Mouse (Mus musculus): ENCODE data around the gene Krt87. TPM values are rescaled to one million over a fixed set of nuclear protein-coding genes. Genes with fewer than 3 reads are reported as not detected.

Gene Krt87
- 0.17 and 0.22 TPM in 2 replicates for polyA plus RNA-seq (2016; fragmentation: Nextera tagmentation; extraction: Ambion mirVana)

GRCm38 (mm10) chr15:101438555-101438954 lies at the start of gene Krt87:
Gene Krt87 (minus strand): TSS chr15:101438804.
- no peaks in the 10 kb centered on the region for H3K9me3 ChIP-seq
- H3K27me3 ChIP-seq: peaks cover 43% of the 10 kb centered on the region
- no peak within 1 kb of the TSS for H3K27ac ChIP-seq
- no peak for ATAC-seq (ENCODE audit: low FRiP score)
- H3K9ac ChIP-seq: peak within 1 kb of the TSS; percentile 44; the same call in 1 of the 2 replicates
- 3% methylated on average over 34 of the region's 34 CpGs for WGBS
- peaks cover 6% of the 10 kb centered on the region for H3K4me1 ChIP-seq
- H3K36me3 ChIP-seq (replicated peaks): no peaks in the 10 kb centered on the region
- peak within 1 kb of the TSS; percentile 37 for H3K4me3 ChIP-seq (replicated peaks)
- peak within 1 kb of the TSS; percentile 62 for H3K4me2 ChIP-seq

- ATAC-seq (ENCODE audit: low FRiP score): no peak
- Histone ChIP-seq H3K4me3 (replicated peaks) (no peak overlapping the region), H3K36me3 (replicated peaks) (no peaks in the 10 kb centered on the region), H3K9ac (no peak overlapping the region), H3K4me2 (no peak overlapping the region), H3K27ac (no peak overlapping the region), H3K9me3 (no peaks in the 10 kb centered on the region), H3K4me1 (no peaks in the 10 kb centered on the region), H3K27me3 (no peaks in the 10 kb centered on the region)
- 83% methylated on average over 11 of the region's 11 CpGs for WGBS
These were observed 47.5 kb upstream of the Krt87 start for GRCm38 (mm10) chr15:101485911-101486635.

GRCm38 (mm10) chr15:101484939-101485338 lies 46.3 kb upstream of the Krt87 start:
- Histone ChIP-seq H3K4me3 (replicated peaks) (no peak overlapping the region), H3K27ac (no peak overlapping the region), H3K4me2 (no peak overlapping the region), H3K27me3 (no peaks in the 10 kb centered on the region), H3K4me1 (no peaks in the 10 kb centered on the region), H3K9ac (no peak overlapping the region), H3K9me3 (no peaks in the 10 kb centered on the region), H3K36me3 (replicated peaks) (no peaks in the 10 kb centered on the region)
- no peak for ATAC-seq (ENCODE audit: low FRiP score)
- 100% methylated on average over 1 of the region's 1 CpGs for WGBS

GRCm38 (mm10) chr15:101483646-101484045 lies 45.0 kb upstream of the Krt87 start:
- H3K36me3 ChIP-seq (replicated peaks): no peaks in the 10 kb centered on the region
- 100% methylated on average over 1 of the region's 1 CpGs for WGBS
- no peaks in the 10 kb centered on the region for H3K9me3 ChIP-seq
- no peak for ATAC-seq (ENCODE audit: low FRiP score)
- H3K9ac ChIP-seq: no peak overlapping the region
- peaks cover 12% of the 10 kb centered on the region for H3K4me1 ChIP-seq
- no peak overlapping the region for H3K4me3 ChIP-seq (replicated peaks)
- H3K27ac ChIP-seq: no peak overlapping the region
- no peak overlapping the region for H3K4me2 ChIP-seq
- H3K27me3 ChIP-seq: no peaks in the 10 kb centered on the region

- Histone ChIP-seq H3K27ac (no peak overlapping the region), H3K4me2 (no peak overlapping the region), H3K4me3 (replicated peaks) (no peak overlapping the region), H3K4me1 (peaks cover 12% of the 10 kb centered on the region), H3K27me3 (peaks cover 4% of the 10 kb centered on the region; the same call in 1 of the 2 replicates), H3K36me3 (replicated peaks) (no peaks in the 10 kb centered on the region), H3K9me3 (no peaks in the 10 kb centered on the region), H3K9ac (no peak overlapping the region)
- 52% methylated on average over 4 of the region's 4 CpGs for WGBS
- ATAC-seq (ENCODE audit: low FRiP score): no peak
These were observed 43.5 kb upstream of the Krt87 start for GRCm38 (mm10) chr15:101482056-101482455.

- Histone ChIP-seq H3K4me1 (peaks cover 12% of the 10 kb centered on the region), H3K36me3 (replicated peaks) (no peaks in the 10 kb centered on the region), H3K9me3 (no peaks in the 10 kb centered on the region), H3K4me3 (replicated peaks) (peak overlapping the region; percentile 27), H3K9ac (0 out of 2 replicates have a peak overlapping the region, but pooled peaks have one; percentile 5), H3K4me2 (peak overlapping the region; percentile 66), H3K27me3 (peaks cover 10% of the 10 kb centered on the region; the same call in 1 of the 2 replicates), H3K27ac (no peak overlapping the region)
- WGBS: 39% methylated on average over 11 of the region's 11 CpGs
- 0 out of 2 replicates have a peak, but pooled peaks have one; percentile 36 for ATAC-seq (ENCODE audit: low FRiP score)
These were observed 41.1 kb upstream of the Krt87 start for GRCm38 (mm10) chr15:101479666-101480060.

- Histone ChIP-seq H3K27me3 (peaks cover 10% of the 10 kb centered on the region; the same call in 1 of the 2 replicates), H3K36me3 (replicated peaks) (no peaks in the 10 kb centered on the region), H3K9ac (peak overlapping the region; percentile 5; the same call in 1 of the 2 replicates), H3K27ac (no peak overlapping the region), H3K4me3 (replicated peaks) (peak overlapping the region; percentile 27), H3K4me2 (peak overlapping the region; percentile 66), H3K9me3 (no peaks in the 10 kb centered on the region), H3K4me1 (peaks cover 12% of the 10 kb centered on the region)
- ATAC-seq (ENCODE audit: low FRiP score): 0 out of 2 replicates have a peak, but pooled peaks have one; percentile 27
- 10% methylated on average over 31 of the region's 31 CpGs for WGBS
These were observed 40.5 kb upstream of the Krt87 start for GRCm38 (mm10) chr15:101479007-101479665.

GRCm38 (mm10) chr15:101472952-101473528 lies 34.4 kb upstream of the Krt87 start, which contains the start of gene Krt86:
Gene Krt86 (plus strand): TSS chr15:101473478.
- no peaks in the 10 kb centered on the region for H3K36me3 ChIP-seq (replicated peaks)
- 35% methylated on average over 10 of the region's 10 CpGs for WGBS

GRCm38 (mm10) chr15:101469093-101469492 lies 30.5 kb upstream of the Krt87 start:
- Histone ChIP-seq H3K4me2 (no peak overlapping the region), H3K27ac (no peak overlapping the region), H3K4me3 (replicated peaks) (no peak overlapping the region), H3K9me3 (no peaks in the 10 kb centered on the region), H3K4me1 (no peaks in the 10 kb centered on the region), H3K9ac (no peak overlapping the region), H3K36me3 (replicated peaks) (no peaks in the 10 kb centered on the region), H3K27me3 (no peaks in the 10 kb centered on the region)
- 85% methylated on average over 4 of the region's 4 CpGs for WGBS
- ATAC-seq (ENCODE audit: low FRiP score): no peak

More at GRCm38 (mm10) chr15:101472952-101473528, 34.4 kb upstream of the Krt87 start, which contains the start of gene Krt86:
- H3K27me3 ChIP-seq: peaks cover 10% of the 10 kb centered on the region; the same call in 1 of the 2 replicates
- no peak within 1 kb of the TSS for H3K27ac ChIP-seq
- H3K4me3 ChIP-seq (replicated peaks): no peak within 1 kb of the TSS
- ATAC-seq (ENCODE audit: low FRiP score): no peak
- no peaks in the 10 kb centered on the region for H3K9me3 ChIP-seq
- H3K4me1 ChIP-seq: no peaks in the 10 kb centered on the region
- H3K4me2 ChIP-seq: no peak within 1 kb of the TSS
- no peak within 1 kb of the TSS for H3K9ac ChIP-seq

- no peaks in the 10 kb centered on the region for H3K27me3 ChIP-seq
- no peak within 1 kb of the TSS for H3K4me3 ChIP-seq (replicated peaks)
- H3K27ac ChIP-seq: no peak within 1 kb of the TSS
- no peaks in the 10 kb centered on the region for H3K9me3 ChIP-seq
- 85% methylated on average over 13 of the region's 13 CpGs for WGBS
- H3K4me1 ChIP-seq: peaks cover 1% of the 10 kb centered on the region
- H3K4me2 ChIP-seq: no peak within 1 kb of the TSS
- no peak within 1 kb of the TSS for H3K9ac ChIP-seq
- no peak for ATAC-seq (ENCODE audit: low FRiP score)
- no peaks in the 10 kb centered on the region for H3K36me3 ChIP-seq (replicated peaks)
These were observed 25.0 kb upstream of the Krt87 start, which contains the start of gene Krt81 for GRCm38 (mm10) chr15:101463651-101464050. Gene Krt81 (minus strand): TSS chr15:101463751.

- peaks cover 6% of the 10 kb centered on the region for H3K4me1 ChIP-seq
- H3K4me3 ChIP-seq (replicated peaks): no peak overlapping the region
- H3K9me3 ChIP-seq: 0 out of 2 replicates have a peak, but pooled peaks cover 2% of the 10 kb centered on the region
- no peak overlapping the region for H3K4me2 ChIP-seq
- WGBS: 81% methylated on average over 14 of the region's 14 CpGs
- no peak overlapping the region for H3K9ac ChIP-seq
- no peak for ATAC-seq (ENCODE audit: low FRiP score)
- no peak overlapping the region for H3K27ac ChIP-seq
- no peaks in the 10 kb centered on the region for H3K36me3 ChIP-seq (replicated peaks)
- H3K27me3 ChIP-seq: no peaks in the 10 kb centered on the region
These were observed 20.7 kb upstream of the Krt87 start for GRCm38 (mm10) chr15:101459283-101459682.

GRCm38 (mm10) chr15:101458361-101458930 lies 19.8 kb upstream of the Krt87 start:
- WGBS: 56% methylated on average over 16 of the region's 16 CpGs
- no peak overlapping the region for H3K4me3 ChIP-seq (replicated peaks)
- ATAC-seq (ENCODE audit: low FRiP score): no peak
- H3K9ac ChIP-seq: no peak overlapping the region
- no peak overlapping the region for H3K27ac ChIP-seq
- no peak overlapping the region for H3K4me2 ChIP-seq
- H3K36me3 ChIP-seq (replicated peaks): no peaks in the 10 kb centered on the region
- no peaks in the 10 kb centered on the region for H3K27me3 ChIP-seq
- peaks cover 6% of the 10 kb centered on the region for H3K4me1 ChIP-seq
- H3K9me3 ChIP-seq: 0 out of 2 replicates have a peak, but pooled peaks cover 2% of the 10 kb centered on the region

Data from forebrain, embryonic 12.5 days (tissue).